Mouse (Mus musculus): ENCODE measurements around the gene Pebp1.

- TF ChIP-seq TAL1 (IDR thresholded peaks at IDR 0.05; ENCODE audit: low read length) (no peak), GATA1 (IDR thresholded peaks at IDR 0.05; ENCODE audit: low read length) (no peak)
Observed at GRCm38 (mm10) chr5:117286831-117287822, at the start of gene Pebp1.

Measured in erythroblast, embryonic 14.5 days (primary cell).